Mouse (Mus musculus) mammary gland, adult 2 months (tissue): ENCODE data around the gene Adrb1. TPM values are rescaled to one million over a fixed set of nuclear protein-coding genes. Genes with fewer than 3 reads are reported as not detected.

Experiments used
- polyA plus RNA-seq: library from polyadenylated mRNA; depleted of rRNA; stranded (reverse); fragments of >200 nt; gene quantifications from 2 replicates; pipeline ENCODE4 v1.2.3, GENCODE M21; 2012; ENCODE audit warnings: low replicate concordance; rRNA removed

The Adrb1 gene
- 10.1 and 16.3 TPM in 2 replicates for polyA plus RNA-seq

DNA sequence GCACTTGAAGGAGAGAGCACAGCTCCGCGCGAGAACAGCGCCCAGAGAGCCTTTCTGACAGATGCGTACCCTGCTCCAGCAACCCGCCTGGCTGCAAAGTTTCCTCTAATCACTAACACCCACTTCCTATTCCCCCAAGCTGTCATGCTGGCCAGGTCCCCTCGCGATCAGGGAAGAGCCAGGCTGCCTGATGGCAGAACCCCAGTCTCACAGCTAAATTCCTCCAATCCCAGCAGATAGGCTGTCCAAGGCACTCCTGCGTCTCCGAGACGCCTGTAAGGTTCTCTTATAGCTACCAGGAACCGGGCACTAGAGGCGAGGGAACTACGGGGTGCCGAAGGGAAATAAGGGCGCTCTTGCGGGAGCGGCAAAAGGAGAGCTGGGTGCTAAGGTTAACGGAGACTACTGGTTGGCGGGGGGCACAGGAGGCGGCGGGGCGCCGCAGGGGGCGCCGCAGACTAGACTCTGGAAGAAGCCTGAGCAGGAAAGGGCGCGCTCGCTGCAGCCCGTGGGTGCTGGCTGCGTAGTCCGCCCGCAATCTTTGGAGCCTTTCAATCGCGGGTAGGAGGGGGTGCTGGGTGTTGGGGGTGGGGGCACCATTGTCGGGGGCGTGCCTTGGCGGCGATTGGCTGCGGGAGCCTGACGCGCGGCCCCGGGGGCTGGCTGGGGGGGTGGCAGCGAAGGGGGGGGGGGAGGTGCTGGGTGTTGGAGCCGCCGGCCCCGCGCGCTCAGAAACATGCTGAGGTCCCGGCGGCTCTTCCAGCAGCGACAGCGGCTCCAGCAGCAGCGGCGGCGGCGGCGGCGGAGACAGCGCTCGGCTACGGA lies at the start of gene Adrb1:
Adrb1 (plus strand) TSS at position 813 of the 825 bp plus-strand sequence.

Other genes with a start within 250 kb of the Adrb1 start
- 3.4 and 4.5 TPM in 2 replicates for gene Dclre1a, start 174.0 kb upstream of the Adrb1 start, polyA plus RNA-seq
- gene Nhlrc2, start 173.9 kb upstream of the Adrb1 start, polyA plus RNA-seq = 5.5 and 7.3 TPM in 2 replicates
- 2.2 and 4.9 TPM in 2 replicates for gene Ccdc186, start 100.0 kb downstream of the Adrb1 start, polyA plus RNA-seq
- gene Tdrd1, start 104.0 kb downstream of the Adrb1 start, polyA plus RNA-seq = not detected in 2 replicates
- 0.59 and 1.1 TPM in 2 replicates for gene Vwa2, start 152.1 kb downstream of the Adrb1 start, polyA plus RNA-seq